Comparison of ENCODE assay signal across 10 mouse cellular contexts in the genomic region with DNA sequence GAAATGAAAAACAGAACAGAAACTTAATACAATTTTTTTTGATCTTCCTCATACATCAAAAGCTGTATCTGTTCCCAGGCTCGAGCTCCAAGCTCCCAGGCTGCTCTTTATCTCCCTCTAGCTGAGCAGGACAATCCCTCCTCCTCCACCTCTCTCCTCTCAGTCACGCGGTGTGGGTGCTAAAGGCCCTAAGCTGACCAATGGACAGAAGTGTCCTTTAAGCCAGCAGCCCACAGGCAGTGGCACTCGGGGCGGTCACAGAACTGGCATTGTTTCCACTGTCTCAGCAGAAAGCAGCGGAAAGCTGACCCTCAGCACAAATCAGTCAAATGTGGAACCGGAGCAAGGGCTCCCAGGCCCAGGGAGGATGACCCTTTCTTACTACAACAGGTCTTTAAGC. TPM values are rescaled to one million over a fixed set of nuclear protein-coding genes. Genes with fewer than 3 reads are reported as not detected.
DNase-seq lines count a peak whose midpoint lies in the region; ATAC-seq lines count a peak whose summit lies in the region.
"Had no signal": no experiment of that assay in that cellular context is flagged by ENCODE, and none has a peak within 500 bp of the region (broad histone marks: within the 10 kb centered on the region; RNA-seq: fewer than 3 reads in every experiment).

No protein-coding gene starts in this region.

- 72% methylated on average over 7 of the region's 7 CpGs for WGBS in liver, embryonic 11.5 days
- 61% methylated on average over 7 of the region's 7 CpGs for WGBS in midbrain, embryonic 16.5 days

- no peak overlapping the region for H3K4me2 ChIP-seq in liver, embryonic 11.5 days
- no peak overlapping the region for H3K4me2 ChIP-seq in midbrain, embryonic 16.5 days (ENCODE audit: low read length)
- H3K4me2 ChIP-seq: embryonic facial prominence, embryonic 12.5 days had no signal

- H3K4me1 ChIP-seq in liver, embryonic 11.5 days (replicated peaks; ENCODE audit: control insufficient read depth, insufficient read depth, low read length) = peaks cover 4% of the 10 kb centered on the region
- H3K4me1 ChIP-seq in midbrain, embryonic 16.5 days (ENCODE audit: control insufficient read depth, insufficient read depth, low read length) = no peaks in the 10 kb centered on the region
- H3K4me1 ChIP-seq: embryonic facial prominence, embryonic 12.5 days had no signal

- DNase-seq in liver = peak; percentile 19
- no peak for DNase-seq in liver, embryonic 11.5 days (ENCODE audit: low spot score)
- DNase-seq in gastrocnemius, adult 8-10 months (ENCODE audit: low spot score in 2 of 2) = peak; percentile 41 to 62
- DNase-seq in kidney, postnatal 10 days = peak; percentile 74
- DNase-seq in right cerebral cortex, postnatal 14 days = peak; percentile 31
- DNase-seq in urinary bladder, adult 2 months (ENCODE audit: low spot score) = no peak
- no peak for DNase-seq in thymus, postnatal 25 days

- no peak overlapping the region for H3K4me3 ChIP-seq in liver, embryonic 11.5 days (ENCODE audit: low read depth, low read length)
- H3K4me3 ChIP-seq in midbrain, embryonic 16.5 days (ENCODE audit: low read depth, low read length) = no peak overlapping the region
- H3K4me3 ChIP-seq: embryonic facial prominence, embryonic 12.5 days had no signal

- peaks cover 23% of the 10 kb centered on the region for H3K36me3 ChIP-seq in liver, embryonic 11.5 days (ENCODE audit: control insufficient read depth, insufficient read depth, low read length)
- H3K36me3 ChIP-seq in midbrain, embryonic 16.5 days (ENCODE audit: control insufficient read depth, insufficient read depth, low read length) = peaks cover 13% of the 10 kb centered on the region

- no peak overlapping the region for H3K27ac ChIP-seq in liver, embryonic 11.5 days (ENCODE audit: low read depth, low read length)
- H3K27ac ChIP-seq in midbrain, embryonic 16.5 days (ENCODE audit: low read length) = no peak overlapping the region
- H3K27ac ChIP-seq: embryonic facial prominence, embryonic 12.5 days had no signal

- no peaks in the 10 kb centered on the region for H3K27me3 ChIP-seq in liver, embryonic 11.5 days (replicated peaks; ENCODE audit: control insufficient read depth, insufficient read depth, low read length)
- no peaks in the 10 kb centered on the region for H3K27me3 ChIP-seq in midbrain, embryonic 16.5 days (ENCODE audit: control insufficient read depth, insufficient read depth, low read depth, low read length)
- H3K27me3 ChIP-seq: embryonic facial prominence, embryonic 12.5 days had no signal

- no peak for ATAC-seq in liver, embryonic 11.5 days (replicated peaks; ENCODE audit: low FRiP score)
- no peak for ATAC-seq in midbrain, embryonic 16.5 days

- H3K9me3 ChIP-seq in liver, embryonic 11.5 days (ENCODE audit: control insufficient read depth, low read length) = no peaks in the 10 kb centered on the region
- H3K9me3 ChIP-seq in midbrain, embryonic 16.5 days (replicated peaks; ENCODE audit: control insufficient read depth, low read length, poor library complexity, severe bottlenecking) = no peaks in the 10 kb centered on the region
- H3K9me3 ChIP-seq: embryonic facial prominence, embryonic 12.5 days had no signal

- no peak overlapping the region for H3K9ac ChIP-seq in liver, embryonic 11.5 days (ENCODE audit: low read depth, low read length)
- no peak overlapping the region for H3K9ac ChIP-seq in midbrain, embryonic 16.5 days (ENCODE audit: low read depth, low read length)
- H3K9ac ChIP-seq: embryonic facial prominence, embryonic 12.5 days had no signal

RNA-seq across cellular contexts. Expression of gene Cfap126, which starts 15.5 kb away (rescaled TPM):
- 1.4 and 2.2 TPM in 2 replicates for polyA plus RNA-seq in liver, embryonic 11.5 days (2014; fragmentation: Nextera tagmentation; extraction: Ambion mirVana)
- total RNA-seq in gastrocnemius, adult 8-10 months (2022) = 1 to 10 TPM in 3 of 4 experiments, under 1 TPM in 1; 0.56 to 1.3 (median 1.2) TPM
- 11.3 and 12.6 TPM in 2 replicates for polyA plus RNA-seq in urinary bladder, adult 2 months (2012; rRNA removed)
- 7.8 and 9.2 TPM in 2 replicates for polyA plus RNA-seq in midbrain, embryonic 16.5 days (2015; fragmentation: Nextera tagmentation; extraction: Ambion mirVana)

RNA-seq across cellular contexts. Expression of gene Sdhc, which starts 21.2 kb away (rescaled TPM):
- polyA plus RNA-seq in liver, embryonic 11.5 days (2014; fragmentation: Nextera tagmentation; extraction: Ambion mirVana) = 261 and 281 TPM in 2 replicates
- 100 to 1,000 TPM; 597 to 760 (median 703) TPM for total RNA-seq in gastrocnemius, adult 8-10 months (2022)
- polyA plus RNA-seq in urinary bladder, adult 2 months (2012; rRNA removed) = 286 and 310 TPM in 2 replicates
- 284 and 311 TPM in 2 replicates for polyA plus RNA-seq in midbrain, embryonic 16.5 days (2015; fragmentation: Nextera tagmentation; extraction: Ambion mirVana)

RNA-seq across cellular contexts. Expression of gene Mpz, which starts 21.3 kb away (rescaled TPM):
- polyA plus RNA-seq in liver, embryonic 11.5 days (2014; fragmentation: Nextera tagmentation; extraction: Ambion mirVana) = 0.14 TPM in 1 of 2 replicates, not detected in the other
- total RNA-seq in gastrocnemius, adult 8-10 months (2022) = 10 to 100 TPM in 3 of 4 experiments, 1 to 10 TPM in 1; 5.2 to 26.1 (median 16.9) TPM
- polyA plus RNA-seq in urinary bladder, adult 2 months (2012; rRNA removed) = 24.1 and 28.5 TPM in 2 replicates
- 0.20 and 0.63 TPM in 2 replicates for polyA plus RNA-seq in midbrain, embryonic 16.5 days (2015; fragmentation: Nextera tagmentation; extraction: Ambion mirVana)
- total RNA-seq: layer of hippocampus, postnatal 10 days had no signal

Comparison
In these comparisons a context has a peak if more than half of its experiments do, and no peak if none do; other contexts are left out.
1. DNase-seq: peak in liver (single experiment), gastrocnemius, adult 8-10 months (2 of 2), kidney, postnatal 10 days (single experiment) and right cerebral cortex, postnatal 14 days (single experiment); none in liver, embryonic 11.5 days (single experiment), urinary bladder, adult 2 months (single experiment) and thymus, postnatal 25 days (single experiment).
2. RNA of gene Mpz, which starts 21.3 kb away (polyA plus RNA-seq): 24.1 to 28.5 TPM in urinary bladder, adult 2 months; 0.20 to 0.63 TPM in midbrain, embryonic 16.5 days and 0.14 TPM in liver, embryonic 11.5 days; every median in the first group is over 10 times any median in the second.